Mouse (Mus musculus): ENCODE data around the gene Trpm6.

Gene Trpm6

GRCm38 (mm10) chr19:18771561-18771960 is 21.8 kb downstream of the Trpm6 start:
- DNase-seq (ENCODE audit: low spot score) = no peak

GRCm38 (mm10) chr19:18772888-18773488 is 23.2 kb downstream of the Trpm6 start:
- no peak for DNase-seq (ENCODE audit: low spot score)

GRCm38 (mm10) chr19:18774085-18774484 is 24.3 kb downstream of the Trpm6 start:
- no peak for DNase-seq (ENCODE audit: low spot score)

- DNase-seq (ENCODE audit: low spot score) = no peak
Observed at GRCm38 (mm10) chr19:18799646-18800045, 49.9 kb downstream of the Trpm6 start.

GRCm38 (mm10) chr19:18811264-18811663 is 61.5 kb downstream of the Trpm6 start:
- no peak for DNase-seq (ENCODE audit: low spot score)

- DNase-seq (ENCODE audit: low spot score) = no peak
Observed at GRCm38 (mm10) chr19:18815170-18815569, 65.4 kb downstream of the Trpm6 start.

- no peak for DNase-seq (ENCODE audit: low spot score)
Observed at GRCm38 (mm10) chr19:18817425-18817824, 67.6 kb downstream of the Trpm6 start.

GRCm38 (mm10) chr19:18828601-18829000 is 78.8 kb downstream of the Trpm6 start:
- no peak for DNase-seq (ENCODE audit: low spot score)

- DNase-seq (ENCODE audit: low spot score) = no peak
Observed at GRCm38 (mm10) chr19:18831196-18831595, 81.4 kb downstream of the Trpm6 start.

GRCm38 (mm10) chr19:18834971-18835370 is 85.2 kb downstream of the Trpm6 start:
- peak; percentile 11 for DNase-seq (ENCODE audit: low spot score)

- DNase-seq (ENCODE audit: low spot score) = no peak
Observed at GRCm38 (mm10) chr19:18841789-18842562, 92.2 kb downstream of the Trpm6 start.

GRCm38 (mm10) chr19:18842626-18843025 is 92.8 kb downstream of the Trpm6 start:
- no peak for DNase-seq (ENCODE audit: low spot score)

GRCm38 (mm10) chr19:18846336-18846735 is 96.6 kb downstream of the Trpm6 start:
- DNase-seq (ENCODE audit: low spot score) = no peak

GRCm38 (mm10) chr19:18868311-18868710 is 118.5 kb downstream of the Trpm6 start:
- no peak for DNase-seq (ENCODE audit: low spot score)

GRCm38 (mm10) chr19:18872792-18873569 is 123.2 kb downstream of the Trpm6 start:
- DNase-seq (ENCODE audit: low spot score) = no peak

GRCm38 (mm10) chr19:18873709-18874644 is 124.2 kb downstream of the Trpm6 start:
- no peak for DNase-seq (ENCODE audit: low spot score)

- no peak for DNase-seq (ENCODE audit: low spot score)
Observed at GRCm38 (mm10) chr19:18879264-18879663, 129.5 kb downstream of the Trpm6 start.

GRCm38 (mm10) chr19:18881162-18881561 is 131.4 kb downstream of the Trpm6 start:
- DNase-seq (ENCODE audit: low spot score) = no peak

GRCm38 (mm10) chr19:18887646-18888407 is 138.0 kb downstream of the Trpm6 start:
- no peak for DNase-seq (ENCODE audit: low spot score)

- DNase-seq (ENCODE audit: low spot score) = no peak
Observed at GRCm38 (mm10) chr19:18888491-18889116, 138.8 kb downstream of the Trpm6 start.
